Mouse (Mus musculus) C3H10T1/2 (cell line): ENCODE results near the gene Ppp1r2. TPM values are rescaled to one million over a fixed set of nuclear protein-coding genes. Genes with fewer than 3 reads are reported as not detected.

Experiments used
- polyA plus RNA-seq, 2 experiments: library from polyadenylated mRNA; unstranded; fragments of >200 nt; fragmentation: generic; extraction: Trizol; gene quantifications; one replicate each; pipeline ENCODE4 v1.2.1; 2012; ENCODE audit warnings: missing spikeins in 2 of 2

Gene Ppp1r2
- 10 to 100 TPM in 1 of 2 experiments, 1 to 10 TPM in 1; 7.3 to 29.6 TPM for polyA plus RNA-seq

GRCm38 (mm10) chr16:31274674-31275460, at the start of gene Ppp1r2:
TSS of gene Ppp1r2 (minus strand) at chr16:31275277.

GRCm38 (mm10) chr16:31314497-31315233, 39.6 kb upstream of the Ppp1r2 start, which contains the start of gene Apod:
TSS of gene Apod (minus strand) at chr16:31314808.

Other genes starting within 250 kb of the Ppp1r2 start
- 10 to 100 TPM in 1 of 2 experiments, 1 to 10 TPM in 1; 3.3 to 37.2 TPM for gene Xxylt1, start 193.8 kb downstream of the Ppp1r2 start, polyA plus RNA-seq
- 1 to 10 TPM in 1 of 2 experiments, under 1 TPM in 1; 0.40 to 6.3 TPM for gene Acap2, start 74.0 kb downstream of the Ppp1r2 start, polyA plus RNA-seq
- 10 to 100 TPM in 1 of 2 experiments, under 1 TPM in 1; 0.23 to 62.9 TPM for gene Apod, start 39.5 kb upstream of the Ppp1r2 start, polyA plus RNA-seq
- under 1 TPM in 1 of 2 experiments, not detected in 1; 0.04 TPM for gene Bdh1, start 147.0 kb upstream of the Ppp1r2 start, polyA plus RNA-seq